Mouse (Mus musculus) C2C12 (cell line): ENCODE measurements around the gene Mospd3. TPM values are rescaled to one million over a fixed set of nuclear protein-coding genes. Genes with fewer than 3 reads are reported as not detected.

Experiments
- H3K27me3 ChIP-seq: one replicate; pipeline ENCODE4 v1.6.1; 2011; ENCODE audit not compliant: control insufficient read depth, insufficient read depth, insufficient read length
- H3K36me3 ChIP-seq: one replicate; pipeline ENCODE4 v1.6.1; 2011; ENCODE audit not compliant: control insufficient read depth, insufficient read depth
- H3K4me3 ChIP-seq: one replicate; pipeline ENCODE4 v1.5.1; 2011; ENCODE audit warnings: mild to moderate bottlenecking, control low read depth; ENCODE audit not compliant: poor library complexity, insufficient read depth, severe bottlenecking
- H3K79me2 ChIP-seq: one replicate; pipeline ENCODE4 v1.6.1; 2011; ENCODE audit not compliant: control insufficient read depth, insufficient read depth
- H3K79me3 ChIP-seq: one replicate; pipeline ENCODE4 v1.6.1; 2011; ENCODE audit warnings: low read depth, control low read depth
- H3ac ChIP-seq: one replicate; pipeline ENCODE3; 2011; ENCODE audit warnings: low read depth; ENCODE audit not compliant: control insufficient read depth, insufficient read length
- CEBPB ChIP-seq: IDR thresholded peaks from one replicate; pipeline ENCODE4 v1.6.1; 2011; ENCODE audit warnings: low read depth, mild to moderate bottlenecking, control low read depth, moderate library complexity
- CTCF ChIP-seq: IDR thresholded peaks from one replicate; pipeline ENCODE4 v1.5.1; 2011; ENCODE audit not compliant: control insufficient read depth, insufficient read depth, insufficient read length
- FOSL1 ChIP-seq: IDR thresholded peaks from one replicate; pipeline ENCODE4 v1.8.0; 2011; ENCODE audit warnings: mild to moderate bottlenecking, low read length; ENCODE audit not compliant: poor library complexity, insufficient read depth, severe bottlenecking
- MAX ChIP-seq: IDR thresholded peaks from one replicate; pipeline ENCODE4 v1.6.1; 2011; ENCODE audit warnings: mild to moderate bottlenecking, control low read depth
- MYOD1 ChIP-seq: IDR thresholded peaks from one replicate; pipeline ENCODE4 v1.6.1; 2011; ENCODE audit warnings: low read depth; ENCODE audit not compliant: control insufficient read depth, insufficient read length
- MYOG ChIP-seq: IDR thresholded peaks from one replicate; pipeline ENCODE4 v1.6.1; 2011; ENCODE audit not compliant: control insufficient read depth, insufficient read length; ENCODE audit errors: extremely low read depth
- USF1 ChIP-seq: IDR thresholded peaks from one replicate; pipeline ENCODE4 v1.6.1; 2011; ENCODE audit warnings: low read depth, mild to moderate bottlenecking, control low read depth, moderate library complexity
- polyA plus RNA-seq: library from polyadenylated mRNA; unstranded; fragments of >200 nt; fragmentation: generic; extraction: Trizol; gene quantifications from one replicate; pipeline ENCODE4 v1.2.1, GENCODE M21; 2012; ENCODE audit warnings: missing spikeins

Gene Mospd3
- polyA plus RNA-seq, 1 experiment, result 28.6 TPM

- TF ChIP-seq USF1 (no peak), FOSL1 (no peak), MYOD1 (no peak), CEBPB (no peak), MAX (no peak), CTCF (no peak), MYOG (no peak)
- Histone ChIP-seq H3K4me3 (no peak overlapping the region), H3ac (no peak overlapping the region), H3K27me3 (no peaks in the 10 kb centered on the region), H3K79me3 (no peaks in the 10 kb centered on the region), H3K79me2 (peaks cover 4% of the 10 kb centered on the region), H3K36me3 (no peaks in the 10 kb centered on the region)
Observed at GRCm38 (mm10) chr5:137595921-137596320, 4.9 kb downstream of the Mospd3 start.

- H3K4me3 ChIP-seq, result no peak overlapping the region
- TF ChIP-seq MYOG (no peak), MAX (no peak)
- H3ac ChIP-seq, result no peak overlapping the region
- H3K36me3 ChIP-seq, result no peaks in the 10 kb centered on the region
- H3K79me2 ChIP-seq, result no peaks in the 10 kb centered on the region
- no peaks in the 10 kb centered on the region for H3K79me3 ChIP-seq
- no peaks in the 10 kb centered on the region for H3K27me3 ChIP-seq
Observed at GRCm38 (mm10) chr5:137590507-137590906, 10.4 kb downstream of the Mospd3 start.

- Histone ChIP-seq H3K79me3 (no peaks in the 10 kb centered on the region), H3K27me3 (peaks cover 26% of the 10 kb centered on the region), H3K36me3 (no peaks in the 10 kb centered on the region), H3K79me2 (no peaks in the 10 kb centered on the region), H3ac (no peak overlapping the region), H3K4me3 (no peak overlapping the region)
- TF ChIP-seq USF1 (no peak), CTCF (peak; percentile 19), FOSL1 (no peak)
Observed at GRCm38 (mm10) chr5:137584976-137585375, 15.9 kb downstream of the Mospd3 start.

- TF ChIP-seq MYOD1 (no peak), CTCF (no peak), CEBPB (no peak), MYOG (no peak), FOSL1 (no peak), MAX (no peak), USF1 (no peak)
- Histone ChIP-seq H3K79me2 (no peaks in the 10 kb centered on the region), H3K79me3 (no peaks in the 10 kb centered on the region), H3K36me3 (no peaks in the 10 kb centered on the region), H3ac (no peak overlapping the region), H3K4me3 (no peak overlapping the region), H3K27me3 (peaks cover 26% of the 10 kb centered on the region)
Observed at GRCm38 (mm10) chr5:137583670-137584169, 17.1 kb downstream of the Mospd3 start.

GRCm38 (mm10) chr5:137582702-137583101, 18.2 kb downstream of the Mospd3 start:
- Histone ChIP-seq H3K27me3 (peaks cover 30% of the 10 kb centered on the region), H3K79me3 (no peaks in the 10 kb centered on the region), H3K4me3 (no peak overlapping the region), H3K36me3 (no peaks in the 10 kb centered on the region), H3ac (no peak overlapping the region), H3K79me2 (no peaks in the 10 kb centered on the region)
- no peak for TF ChIP-seq MAX
- TF ChIP-seq FOSL1, result no peak
- no peak for TF ChIP-seq MYOG
- TF ChIP-seq CTCF, result no peak
- no peak for TF ChIP-seq USF1
- no peak for TF ChIP-seq CEBPB
- TF ChIP-seq MYOD1, result no peak

- no peak overlapping the region for H3K4me3 ChIP-seq
- no peaks in the 10 kb centered on the region for H3K79me2 ChIP-seq
- no peak overlapping the region for H3ac ChIP-seq
- peaks cover 30% of the 10 kb centered on the region for H3K27me3 ChIP-seq
- no peaks in the 10 kb centered on the region for H3K36me3 ChIP-seq
- no peaks in the 10 kb centered on the region for H3K79me3 ChIP-seq
- TF ChIP-seq CTCF (no peak), USF1 (no peak), CEBPB (no peak), FOSL1 (no peak), MYOD1 (no peak), MAX (no peak), MYOG (no peak)
Observed at GRCm38 (mm10) chr5:137580246-137580645, 20.6 kb downstream of the Mospd3 start.
